Mouse (Mus musculus): Measurements from ENCODE around the gene 4933402D24Rik. TPM values are rescaled to one million over a fixed set of nuclear protein-coding genes. Genes with fewer than 3 reads are reported as not detected.
A peak's percentile ranks its signal among the peaks of the same experiment; 100 is the strongest.

4933402D24Rik gene
- polyA plus RNA-seq, 1 experiment from 2014 or later = 0.09 TPM

DNA sequence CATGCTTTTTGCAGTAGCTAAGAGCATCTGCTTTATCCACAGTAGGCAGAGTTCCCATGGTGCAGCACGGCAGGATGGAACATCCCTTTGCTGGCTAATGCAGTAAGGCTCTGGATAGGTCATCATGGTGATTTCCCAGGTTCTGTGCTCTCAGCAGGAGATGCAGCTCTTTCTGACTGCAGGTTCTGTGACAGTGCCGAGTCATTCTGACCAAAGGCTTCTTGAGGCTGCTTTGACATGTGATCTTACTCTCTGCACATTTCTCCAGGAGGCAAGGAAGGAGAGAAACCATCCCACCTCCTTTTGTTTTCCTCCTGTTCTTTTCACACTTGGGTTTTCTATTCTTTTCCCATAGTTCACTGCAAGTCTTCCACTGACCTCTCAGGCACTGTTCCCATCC is 13.1 kb downstream of the 4933402D24Rik start:
- ATAC-seq (ENCODE audit: insufficient number of reproducible peaks, low FRiP score, low TSS enrichment, low read depth) = no peak
- H3K36me3 ChIP-seq = peaks cover 9% of the 10 kb centered on the region
- H3K4me1 ChIP-seq = no peaks in the 10 kb centered on the region
- no peak overlapping the region for H3K4me2 ChIP-seq (replicated peaks)
- H3K9ac ChIP-seq = no peak overlapping the region
- no peaks in the 10 kb centered on the region for H3K9me3 ChIP-seq (replicated peaks)
- H3K4me3 ChIP-seq (replicated peaks) = no peak overlapping the region
- WGBS = 69% methylated on average over 2 of the region's 2 CpGs
- no peak overlapping the region for H3K27ac ChIP-seq (replicated peaks)
- H3K27me3 ChIP-seq = no peaks in the 10 kb centered on the region

DNA sequence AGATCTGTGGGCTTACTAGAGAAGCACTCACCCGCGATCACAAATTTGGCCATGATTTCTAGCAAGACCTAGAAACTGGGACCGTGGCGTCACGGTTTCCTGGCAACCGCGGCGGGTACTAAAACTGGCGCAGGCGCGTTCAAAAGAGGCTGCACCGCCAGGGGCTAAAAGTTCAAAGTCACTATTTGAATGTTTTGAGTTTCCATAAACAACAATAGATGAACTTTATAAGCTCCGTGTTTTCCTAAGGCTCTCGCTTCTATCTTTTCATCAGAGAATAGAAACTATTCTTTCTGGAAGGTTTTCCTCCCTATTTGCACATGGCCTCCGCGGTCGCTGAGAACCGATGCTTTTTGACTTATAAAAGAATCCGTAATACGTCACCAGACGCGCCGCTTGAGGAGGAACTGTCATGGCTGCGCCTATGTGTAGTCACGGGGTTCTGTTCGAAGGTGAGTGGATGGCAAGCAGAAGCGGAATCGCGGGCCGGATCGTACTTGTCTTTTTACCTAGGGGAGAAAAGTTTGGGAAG is 38.8 kb downstream of the 4933402D24Rik start, which contains the start of the genes Mdh1b and Fastkd2:
TSS of gene Mdh1b (minus strand) at position 79 of the 532 bp plus-strand sequence.
TSS of gene Fastkd2 (plus strand) at position 375 of the 532 bp plus-strand sequence.
- peak within 1 kb of the TSS; percentile 60 for H3K4me3 ChIP-seq (replicated peaks)
- H3K27me3 ChIP-seq = no peaks in the 10 kb centered on the region
- H3K36me3 ChIP-seq = no peaks in the 10 kb centered on the region
- H3K9me3 ChIP-seq (replicated peaks) = no peaks in the 10 kb centered on the region
- WGBS = under 1% methylated on average over 31 of the region's 31 CpGs
- H3K9ac ChIP-seq = peak within 1 kb of the TSS; percentile 50
- H3K27ac ChIP-seq (replicated peaks) = no peak within 1 kb of the TSS
- peak; percentile 88 for ATAC-seq (ENCODE audit: insufficient number of reproducible peaks, low FRiP score, low TSS enrichment, low read depth)
- peak within 1 kb of the TSS; percentile 58 for H3K4me2 ChIP-seq (replicated peaks)
- H3K4me1 ChIP-seq = peaks cover 20% of the 10 kb centered on the region

DNA sequence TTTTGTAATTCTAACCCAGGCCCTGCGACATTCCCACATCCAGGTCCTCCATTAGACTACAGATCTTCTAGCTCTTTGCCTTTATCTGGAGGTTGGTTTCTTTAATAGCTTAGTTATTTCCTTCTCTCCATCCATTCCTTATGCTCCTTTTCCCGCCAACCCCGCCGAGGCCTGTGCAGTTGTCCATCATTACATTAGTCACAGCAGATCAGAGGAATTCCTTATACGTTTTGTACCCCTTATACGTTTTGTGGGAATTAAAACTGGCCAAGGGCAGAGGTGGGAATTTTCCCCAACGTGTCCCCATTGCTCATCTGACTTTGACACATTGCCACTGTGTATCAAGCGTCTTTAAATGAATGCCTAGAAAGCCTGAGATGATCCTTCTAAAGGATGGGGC is 39.3 kb downstream of the 4933402D24Rik start:
- Histone ChIP-seq H3K36me3 (no peaks in the 10 kb centered on the region), H3K4me2 (replicated peaks) (peak overlapping the region; percentile 58), H3K4me1 (peaks cover 20% of the 10 kb centered on the region), H3K27me3 (no peaks in the 10 kb centered on the region), H3K4me3 (replicated peaks) (peak overlapping the region; percentile 60), H3K9ac (0 out of 2 replicates have a peak overlapping the region, but pooled peaks have one; percentile 4), H3K9me3 (replicated peaks) (no peaks in the 10 kb centered on the region), H3K27ac (replicated peaks) (no peak overlapping the region)
- no peak for ATAC-seq (ENCODE audit: insufficient number of reproducible peaks, low FRiP score, low TSS enrichment, low read depth)
- 47% methylated on average over 8 of the region's 8 CpGs for WGBS

DNA sequence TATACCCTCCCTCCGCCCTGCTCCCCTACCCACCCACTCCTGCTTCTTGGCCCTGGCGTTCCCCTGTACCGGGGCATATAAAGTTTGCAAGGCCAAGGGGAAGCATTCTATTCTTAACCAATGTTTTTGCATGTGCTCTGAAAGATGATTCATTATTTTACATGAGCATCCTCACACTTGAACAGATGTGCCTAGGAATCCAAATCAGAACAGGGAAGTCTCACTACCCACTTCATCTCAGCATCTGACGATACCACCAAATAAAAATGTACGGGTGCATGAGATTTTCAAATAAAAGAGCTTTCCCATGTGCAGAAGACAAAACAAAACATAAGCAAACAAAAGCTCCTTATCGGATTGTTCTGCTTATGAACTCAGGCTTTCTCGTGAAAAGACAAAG is 48.9 kb downstream of the 4933402D24Rik start:
- Histone ChIP-seq H3K4me2 (replicated peaks) (no peak overlapping the region), H3K27me3 (no peaks in the 10 kb centered on the region), H3K9ac (no peak overlapping the region), H3K9me3 (replicated peaks) (no peaks in the 10 kb centered on the region), H3K27ac (replicated peaks) (no peak overlapping the region), H3K4me1 (no peaks in the 10 kb centered on the region), H3K4me3 (replicated peaks) (no peak overlapping the region), H3K36me3 (no peaks in the 10 kb centered on the region)
- 84% methylated on average over 7 of the region's 7 CpGs for WGBS
- no peak for ATAC-seq (ENCODE audit: insufficient number of reproducible peaks, low FRiP score, low TSS enrichment, low read depth)

DNA sequence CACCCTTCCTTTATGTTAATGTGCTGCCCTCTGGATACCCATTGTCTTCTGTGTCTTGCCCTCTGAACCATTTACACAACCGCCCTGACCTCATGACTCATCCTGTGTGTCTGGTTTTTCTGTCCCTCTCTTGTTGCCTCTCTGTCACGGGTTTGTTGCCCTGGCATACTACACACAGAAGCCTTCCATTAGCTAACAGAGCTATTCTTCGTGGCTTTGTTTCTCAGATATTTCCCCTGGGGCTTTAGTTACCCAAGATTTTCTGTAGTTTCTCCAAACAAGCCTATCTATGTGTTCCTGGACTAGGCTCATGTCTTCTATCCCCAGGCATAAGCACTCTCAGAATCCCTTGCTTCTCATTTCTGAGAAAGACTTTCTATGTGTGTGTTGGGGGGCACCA is 60.2 kb downstream of the 4933402D24Rik start:
- Histone ChIP-seq H3K27ac (replicated peaks) (no peak overlapping the region), H3K36me3 (no peaks in the 10 kb centered on the region), H3K4me2 (replicated peaks) (no peak overlapping the region), H3K9ac (no peak overlapping the region), H3K4me3 (replicated peaks) (no peak overlapping the region), H3K9me3 (replicated peaks) (no peaks in the 10 kb centered on the region), H3K27me3 (no peaks in the 10 kb centered on the region), H3K4me1 (no peaks in the 10 kb centered on the region)
- ATAC-seq (ENCODE audit: insufficient number of reproducible peaks, low FRiP score, low TSS enrichment, low read depth) = no peak
- 56% methylated on average over 3 of the region's 3 CpGs for WGBS

DNA sequence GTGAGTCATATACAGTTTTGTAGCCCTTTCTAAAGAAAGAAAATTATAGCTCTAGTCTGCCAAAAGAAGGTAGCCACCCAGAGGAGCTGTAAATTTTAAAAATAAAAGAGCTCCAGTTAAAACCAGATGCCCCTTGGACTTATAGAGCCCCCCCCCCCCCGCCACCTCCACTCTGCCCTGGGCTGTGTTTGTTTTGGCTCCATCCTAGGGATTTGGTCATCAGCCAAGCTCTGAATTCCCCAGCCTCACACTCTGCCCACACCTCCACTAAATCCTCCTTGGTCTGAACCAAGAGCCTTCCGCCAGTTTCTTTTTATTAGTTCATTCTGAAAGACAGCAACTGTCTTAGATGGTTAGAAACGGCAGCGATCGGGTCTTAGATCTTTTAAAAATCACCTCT is 63.3 kb downstream of the 4933402D24Rik start:
- no peak overlapping the region for H3K4me3 ChIP-seq (replicated peaks)
- H3K9me3 ChIP-seq (replicated peaks) = no peaks in the 10 kb centered on the region
- no peak overlapping the region for H3K9ac ChIP-seq
- H3K27me3 ChIP-seq = no peaks in the 10 kb centered on the region
- H3K27ac ChIP-seq (replicated peaks) = no peak overlapping the region
- whole genome bisulfite sequencing = 61% methylated on average over 5 of the region's 5 CpGs
- no peaks in the 10 kb centered on the region for H3K4me1 ChIP-seq
- no peak for ATAC-seq (ENCODE audit: insufficient number of reproducible peaks, low FRiP score, low TSS enrichment, low read depth)
- H3K36me3 ChIP-seq = no peaks in the 10 kb centered on the region
- no peak overlapping the region for H3K4me2 ChIP-seq (replicated peaks)

Other genes starting within 250 kb of the 4933402D24Rik start
- not detected in 2 replicates for gene Gm39653, start 153.3 kb downstream of the 4933402D24Rik start, polyA plus RNA-seq (2015; fragmentation: Nextera tagmentation; extraction: Ambion mirVana)
- gene Dytn, start 82.3 kb downstream of the 4933402D24Rik start, polyA plus RNA-seq (2015; fragmentation: Nextera tagmentation; extraction: Ambion mirVana) = 0.07 TPM in 1 of 2 replicates, not detected in the other
- 1.9 and 3.3 TPM in 2 replicates for gene Mdh1b, start 38.9 kb downstream of the 4933402D24Rik start, polyA plus RNA-seq (2015; fragmentation: Nextera tagmentation; extraction: Ambion mirVana)
- 44.7 and 46.0 TPM in 2 replicates for gene Fastkd2, start 38.7 kb downstream of the 4933402D24Rik start, polyA plus RNA-seq (2015; fragmentation: Nextera tagmentation; extraction: Ambion mirVana)

All from embryonic facial prominence, embryonic 15.5 days (tissue).